Mouse (Mus musculus): ENCODE measurements around the gene Fkbp5. TPM values are rescaled to one million over a fixed set of nuclear protein-coding genes. Genes with fewer than 3 reads are reported as not detected.

The Fkbp5 gene
- polyA plus RNA-seq, 1 experiment from 2014 or later: 12.2 TPM

DNA sequence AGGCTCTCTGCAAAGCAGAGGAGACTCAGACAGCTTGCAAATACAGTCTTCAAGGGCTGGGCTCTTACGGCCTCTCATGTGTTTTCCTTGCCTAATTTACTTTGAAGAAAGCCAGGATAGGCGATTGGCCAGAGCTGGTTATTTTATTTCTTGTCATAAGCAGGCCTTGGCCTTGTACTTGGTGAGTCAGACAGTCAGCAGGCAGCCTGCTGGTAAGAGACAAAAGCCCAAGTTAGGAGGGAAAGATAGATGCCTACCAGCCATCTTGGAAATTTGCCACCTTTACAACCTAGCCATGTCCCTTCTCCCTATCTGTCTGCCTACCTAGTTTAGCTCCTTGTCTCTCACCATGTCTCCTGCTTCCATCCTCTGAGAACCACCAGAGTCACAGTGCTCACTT lies 146.0 kb downstream of the Fkbp5 start:
- ATAC-seq (ENCODE audit: insufficient number of reproducible peaks, low FRiP score, low TSS enrichment, low read depth) (no peak), DNase-seq (ENCODE audit: low spot score) (no peak)
- 76% methylated on average over 2 of the region's 2 CpGs for WGBS
- Histone ChIP-seq H3K36me3 (ENCODE audit: control insufficient read depth, insufficient read depth, low read length) (no peaks in the 10 kb centered on the region), H3K4me2 (ENCODE audit: low read depth, severe bottlenecking) (no peak overlapping the region), H3K9me3 (ENCODE audit: control insufficient read depth, low read length) (no peaks in the 10 kb centered on the region), H3K27me3 (ENCODE audit: control insufficient read depth, insufficient read depth, low read length) (peaks cover 12% of the 10 kb centered on the region), H3K4me1 (ENCODE audit: control insufficient read depth, insufficient read depth, low read length) (0 out of 2 replicates have a peak, but pooled peaks cover 2% of the 10 kb centered on the region), H3K4me3 (ENCODE audit: low read depth, low read length) (no peak overlapping the region), H3K9ac (ENCODE audit: low read length) (no peak overlapping the region), H3K27ac (replicated peaks; ENCODE audit: low read depth, low read length) (no peak overlapping the region)

DNA sequence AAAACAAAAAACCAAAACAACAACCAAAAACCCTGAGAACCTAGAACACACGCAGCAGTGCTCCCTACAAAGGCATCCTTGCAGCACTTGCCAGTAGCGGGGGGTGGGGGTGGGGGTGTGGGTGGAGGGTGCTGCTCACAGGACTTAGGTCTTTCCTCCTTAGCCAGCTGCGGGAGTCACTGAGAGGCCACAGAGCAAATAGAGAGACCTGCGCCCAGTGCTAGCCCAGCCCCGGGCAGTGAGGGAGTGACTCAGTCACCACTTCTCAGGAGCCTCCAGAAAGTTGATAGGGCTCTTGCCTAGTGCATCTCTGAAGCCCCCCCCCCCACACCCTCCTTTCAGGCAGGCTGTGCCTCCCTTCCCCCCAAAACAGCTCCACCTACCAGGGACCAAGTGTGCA lies 148.3 kb downstream of the Fkbp5 start:
- H3K9ac ChIP-seq (ENCODE audit: low read length): no peak overlapping the region
- H3K27me3 ChIP-seq (ENCODE audit: control insufficient read depth, insufficient read depth, low read length): peaks cover 17% of the 10 kb centered on the region
- H3K4me1 ChIP-seq (ENCODE audit: control insufficient read depth, insufficient read depth, low read length): peaks cover 9% of the 10 kb centered on the region
- 82% methylated on average over 5 of the region's 5 CpGs for WGBS
- H3K9me3 ChIP-seq (ENCODE audit: control insufficient read depth, low read length): no peaks in the 10 kb centered on the region
- DNase-seq (ENCODE audit: low spot score) (no peak), ATAC-seq (ENCODE audit: insufficient number of reproducible peaks, low FRiP score, low TSS enrichment, low read depth) (no peak)
- no peak overlapping the region for H3K4me3 ChIP-seq (ENCODE audit: low read depth, low read length)
- H3K4me2 ChIP-seq (ENCODE audit: low read depth, severe bottlenecking): no peak overlapping the region
- no peaks in the 10 kb centered on the region for H3K36me3 ChIP-seq (ENCODE audit: control insufficient read depth, insufficient read depth, low read length)
- H3K27ac ChIP-seq (replicated peaks; ENCODE audit: low read depth, low read length): no peak overlapping the region

DNA sequence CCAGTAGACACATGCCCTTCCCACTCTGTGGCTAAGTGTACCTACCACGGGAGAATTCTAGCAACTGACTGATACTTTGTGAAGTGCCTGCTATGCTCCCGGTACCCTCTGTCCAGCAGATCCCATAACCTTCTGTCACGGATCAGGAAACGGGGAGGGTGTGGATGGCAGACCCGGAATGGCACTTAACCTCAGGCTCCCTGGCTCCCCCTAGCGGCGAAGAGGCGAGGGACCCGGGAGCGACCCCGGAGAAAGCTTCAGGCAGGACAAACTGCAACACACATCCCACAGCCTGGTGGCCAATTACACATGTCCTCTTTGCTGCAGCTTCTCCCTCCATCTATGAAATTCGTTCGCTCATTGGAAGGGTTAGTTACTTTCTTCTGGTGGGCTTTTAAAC lies 148.9 kb downstream of the Fkbp5 start:
- no peak for ATAC-seq (ENCODE audit: insufficient number of reproducible peaks, low FRiP score, low TSS enrichment, low read depth)
- WGBS: 5% methylated on average over 13 of the region's 13 CpGs

DNA sequence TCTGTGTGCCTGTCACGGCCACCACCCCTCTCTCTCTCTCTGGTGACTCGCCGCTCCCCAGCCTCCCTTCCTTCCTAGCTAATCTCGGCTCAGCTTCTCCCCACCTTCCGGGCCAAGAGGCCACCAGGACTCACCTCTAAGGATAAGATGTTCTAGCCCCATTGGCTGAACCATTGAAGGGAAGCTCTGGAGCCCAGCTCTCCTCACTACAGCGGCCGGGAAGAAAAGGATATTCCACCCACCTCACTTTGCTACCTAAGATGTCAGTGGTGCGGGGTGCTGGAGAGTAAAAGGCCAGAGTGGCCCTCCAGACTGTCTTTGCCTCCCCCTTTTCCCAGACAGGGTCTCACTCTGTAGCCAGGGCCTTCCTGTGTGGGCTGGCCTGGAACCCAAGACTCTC lies 152.2 kb downstream of the Fkbp5 start, which contains the start of gene Tulp1:
Gene Tulp1 (minus strand): TSS at position 101 of the 400 bp plus-strand sequence.
- peak within 1 kb of the TSS; percentile 52 for H3K9ac ChIP-seq (ENCODE audit: low read length)
- H3K4me3 ChIP-seq (ENCODE audit: low read depth, low read length): peak within 1 kb of the TSS; percentile 22
- H3K27ac ChIP-seq (replicated peaks; ENCODE audit: low read depth, low read length): no peak within 1 kb of the TSS
- H3K27me3 ChIP-seq (ENCODE audit: control insufficient read depth, insufficient read depth, low read length): peaks cover 27% of the 10 kb centered on the region
- no peaks in the 10 kb centered on the region for H3K9me3 ChIP-seq (ENCODE audit: control insufficient read depth, low read length)
- 22% methylated on average over 8 of the region's 8 CpGs for WGBS
- no peak for ATAC-seq (ENCODE audit: insufficient number of reproducible peaks, low FRiP score, low TSS enrichment, low read depth)
- H3K4me2 ChIP-seq (ENCODE audit: low read depth, severe bottlenecking): peak within 1 kb of the TSS; percentile 46
- peaks cover 12% of the 10 kb centered on the region for H3K4me1 ChIP-seq (ENCODE audit: control insufficient read depth, insufficient read depth, low read length)
- DNase-seq (ENCODE audit: low spot score): no peak
- H3K36me3 ChIP-seq (ENCODE audit: control insufficient read depth, insufficient read depth, low read length): no peaks in the 10 kb centered on the region; the same call in 1 of the 2 replicates

More for the DNA sequence above, 148.9 kb downstream of the Fkbp5 start:
- Histone ChIP-seq H3K4me3 (ENCODE audit: low read depth, low read length) (no peak overlapping the region), H3K36me3 (ENCODE audit: control insufficient read depth, insufficient read depth, low read length) (no peaks in the 10 kb centered on the region), H3K9me3 (ENCODE audit: control insufficient read depth, low read length) (no peaks in the 10 kb centered on the region), H3K4me2 (ENCODE audit: low read depth, severe bottlenecking) (no peak overlapping the region), H3K4me1 (ENCODE audit: control insufficient read depth, insufficient read depth, low read length) (peaks cover 12% of the 10 kb centered on the region), H3K9ac (ENCODE audit: low read length) (no peak overlapping the region), H3K27me3 (ENCODE audit: control insufficient read depth, insufficient read depth, low read length) (peaks cover 23% of the 10 kb centered on the region), H3K27ac (replicated peaks; ENCODE audit: low read depth, low read length) (no peak overlapping the region)
- DNase-seq (ENCODE audit: low spot score): peak; percentile 91

- DNase-seq (ENCODE audit: low spot score) (no peak), ATAC-seq (ENCODE audit: insufficient number of reproducible peaks, low FRiP score, low TSS enrichment, low read depth) (no peak)
- Histone ChIP-seq H3K36me3 (ENCODE audit: control insufficient read depth, insufficient read depth, low read length) (no peaks in the 10 kb centered on the region; the same call in 1 of the 2 replicates), H3K27ac (replicated peaks; ENCODE audit: low read depth, low read length) (no peak overlapping the region), H3K9ac (ENCODE audit: low read length) (no peak overlapping the region), H3K27me3 (ENCODE audit: control insufficient read depth, insufficient read depth, low read length) (peaks cover 34% of the 10 kb centered on the region), H3K4me1 (ENCODE audit: control insufficient read depth, insufficient read depth, low read length) (peaks cover 12% of the 10 kb centered on the region), H3K4me3 (ENCODE audit: low read depth, low read length) (no peak overlapping the region), H3K9me3 (ENCODE audit: control insufficient read depth, low read length) (no peaks in the 10 kb centered on the region), H3K4me2 (ENCODE audit: low read depth, severe bottlenecking) (no peak overlapping the region; the same call in 1 of the 2 replicates)
- 10% methylated on average over 6 of the region's 6 CpGs for WGBS
Measured at GRCm38 (mm10) chr17:28363507-28363906, 153.8 kb downstream of the Fkbp5 start.

DNA sequence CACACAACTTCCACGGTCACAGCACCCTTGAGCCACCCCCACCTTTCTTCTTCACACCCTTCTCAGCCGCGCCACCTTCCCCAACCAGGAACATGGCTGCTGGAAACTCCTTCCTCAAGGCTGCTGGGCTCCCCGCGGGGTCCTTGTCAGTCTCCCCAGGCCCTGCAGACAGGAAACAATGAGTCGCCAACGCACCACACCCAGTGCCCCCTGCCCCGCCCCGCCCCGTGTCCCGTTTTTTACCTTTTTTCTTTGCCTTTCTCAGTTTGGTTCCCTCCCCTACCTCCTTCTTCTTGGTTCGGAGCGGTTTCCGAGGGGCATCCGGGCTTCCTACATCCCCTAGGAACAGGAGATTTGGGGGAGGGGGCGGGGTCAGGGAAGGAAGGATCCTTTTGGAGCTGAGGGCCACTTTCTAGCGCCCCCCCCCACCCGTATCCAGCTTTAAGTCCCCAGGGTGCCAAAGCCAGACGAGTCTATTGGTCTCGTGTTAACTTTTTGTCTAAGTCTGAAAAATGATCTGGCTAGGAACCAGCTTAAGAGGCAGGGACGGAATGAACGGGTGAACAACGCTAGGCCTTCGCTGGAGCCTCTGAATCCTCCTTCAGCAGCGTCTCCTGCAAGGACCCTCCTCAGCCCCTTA lies 154.6 kb downstream of the Fkbp5 start:
- Histone ChIP-seq H3K27me3 (ENCODE audit: control insufficient read depth, insufficient read depth, low read length) (peaks cover 40% of the 10 kb centered on the region), H3K36me3 (ENCODE audit: control insufficient read depth, insufficient read depth, low read length) (no peaks in the 10 kb centered on the region; the same call in 1 of the 2 replicates), H3K4me1 (ENCODE audit: control insufficient read depth, insufficient read depth, low read length) (peaks cover 12% of the 10 kb centered on the region), H3K27ac (replicated peaks; ENCODE audit: low read depth, low read length) (no peak overlapping the region), H3K9me3 (ENCODE audit: control insufficient read depth, low read length) (no peaks in the 10 kb centered on the region), H3K4me2 (ENCODE audit: low read depth, severe bottlenecking) (peak overlapping the region; percentile 49), H3K4me3 (ENCODE audit: low read depth, low read length) (peak overlapping the region; percentile 16), H3K9ac (ENCODE audit: low read length) (peak overlapping the region; percentile 52)
- ATAC-seq (ENCODE audit: insufficient number of reproducible peaks, low FRiP score, low TSS enrichment, low read depth) (no peak), DNase-seq (ENCODE audit: low spot score) (peak; percentile 49)
- WGBS: 2% methylated on average over 25 of the region's 25 CpGs

DNA sequence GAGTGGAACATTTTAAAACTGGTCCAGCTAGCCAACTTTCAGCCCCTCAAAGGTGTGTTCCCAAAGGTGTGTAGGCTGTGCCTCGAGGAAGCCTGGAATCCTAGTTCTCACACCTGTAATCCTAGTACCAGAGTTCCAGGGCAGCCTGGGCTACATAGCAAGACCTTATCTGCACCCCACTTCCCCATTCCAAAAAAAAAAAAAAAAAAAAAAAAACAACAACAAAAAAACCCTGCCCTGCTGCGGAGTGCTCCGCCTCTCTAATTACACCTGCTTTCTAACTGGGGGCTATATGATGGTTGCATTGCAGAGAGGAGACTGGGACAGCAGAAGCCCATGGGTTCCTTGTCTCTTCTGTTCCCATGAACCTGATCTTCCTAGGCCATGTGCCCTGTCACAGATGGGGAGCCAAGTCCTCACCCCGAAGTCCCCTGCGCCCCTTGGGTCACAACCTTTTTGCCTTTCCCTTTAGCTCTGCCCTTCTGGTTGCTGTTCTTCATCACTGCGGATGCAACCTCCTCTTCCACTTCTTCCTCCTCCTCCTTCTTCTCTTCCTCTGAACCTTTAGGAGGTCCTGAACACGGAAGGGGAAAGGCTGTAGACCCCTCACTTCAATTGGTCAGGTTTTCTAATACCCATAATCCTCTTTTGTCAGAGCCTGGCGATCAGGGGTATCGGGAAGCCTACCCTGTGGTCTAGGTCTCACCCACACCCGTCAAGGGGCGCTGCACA lies 155.2 kb downstream of the Fkbp5 start:
- WGBS: 29% methylated on average over 11 of the region's 11 CpGs
- Histone ChIP-seq H3K9ac (ENCODE audit: low read length) (peak overlapping the region; percentile 52; the same call in 1 of the 2 replicates), H3K9me3 (ENCODE audit: control insufficient read depth, low read length) (no peaks in the 10 kb centered on the region), H3K27me3 (ENCODE audit: control insufficient read depth, insufficient read depth, low read length) (peaks cover 40% of the 10 kb centered on the region), H3K4me2 (ENCODE audit: low read depth, severe bottlenecking) (peak overlapping the region; percentile 49), H3K4me3 (ENCODE audit: low read depth, low read length) (peak overlapping the region; percentile 16), H3K36me3 (ENCODE audit: control insufficient read depth, insufficient read depth, low read length) (no peaks in the 10 kb centered on the region; the same call in 1 of the 2 replicates), H3K27ac (replicated peaks; ENCODE audit: low read depth, low read length) (no peak overlapping the region), H3K4me1 (ENCODE audit: control insufficient read depth, insufficient read depth, low read length) (peaks cover 12% of the 10 kb centered on the region)
- ATAC-seq (ENCODE audit: insufficient number of reproducible peaks, low FRiP score, low TSS enrichment, low read depth) (no peak), DNase-seq (ENCODE audit: low spot score) (no peak)

- H3K36me3 ChIP-seq (ENCODE audit: control insufficient read depth, insufficient read depth, low read length): no peaks in the 10 kb centered on the region; the same call in 1 of the 2 replicates
- peaks cover 12% of the 10 kb centered on the region for H3K4me1 ChIP-seq (ENCODE audit: control insufficient read depth, insufficient read depth, low read length)
- no peak overlapping the region for H3K9ac ChIP-seq (ENCODE audit: low read length)
- DNase-seq (ENCODE audit: low spot score) (no peak), ATAC-seq (ENCODE audit: insufficient number of reproducible peaks, low FRiP score, low TSS enrichment, low read depth) (no peak)
- 83% methylated on average over 9 of the region's 9 CpGs for WGBS
- no peak overlapping the region for H3K27ac ChIP-seq (replicated peaks; ENCODE audit: low read depth, low read length)
- H3K4me2 ChIP-seq (ENCODE audit: low read depth, severe bottlenecking): no peak overlapping the region
- H3K9me3 ChIP-seq (ENCODE audit: control insufficient read depth, low read length): no peaks in the 10 kb centered on the region
- no peak overlapping the region for H3K4me3 ChIP-seq (ENCODE audit: low read depth, low read length)
- peaks cover 37% of the 10 kb centered on the region for H3K27me3 ChIP-seq (ENCODE audit: control insufficient read depth, insufficient read depth, low read length)
Measured at GRCm38 (mm10) chr17:28360531-28361277, 156.6 kb downstream of the Fkbp5 start.

All from limb, embryonic 11.5 days (tissue).